Mouse (Mus musculus) megakaryocyte, embryonic 14.5 days (primary cell): ENCODE measurements around the gene Defb10. TPM values are rescaled to one million over a fixed set of nuclear protein-coding genes. Genes with fewer than 3 reads are reported as not detected.
"Not testable (repeated sequence)": the region's sequence is repeated elsewhere in the genome, so short reads cannot be mapped to it uniquely, and the experiment has no call there.

ENCODE experiments used
- H3K27me3 ChIP-seq: replicated peaks from 2 replicates; pipeline ENCODE3; 2012; ENCODE audit warnings: inconsistent platforms
- H3K36me3 ChIP-seq: replicated peaks from 2 replicates; pipeline ENCODE3; 2012; ENCODE audit warnings: low read length, inconsistent platforms, mixed read lengths
- H3K4me1 ChIP-seq: 2 replicates; pipeline ENCODE4 v1.6.1; 2012; ENCODE audit warnings: inconsistent platforms
- H3K4me3 ChIP-seq: replicated peaks from 2 replicates; pipeline ENCODE3; 2012; ENCODE audit warnings: moderate library complexity, mild to moderate bottlenecking, inconsistent platforms
- H3K9me3 ChIP-seq: 2 replicates; pipeline ENCODE4 v1.6.1; 2012; ENCODE audit warnings: inconsistent platforms
- polyA plus RNA-seq: library from polyadenylated mRNA; stranded (reverse); fragments of >175 nt; gene quantifications from 2 replicates; pipeline ENCODE4 v1.2.3, GENCODE M21; 2012; ENCODE audit warnings: low replicate concordance; ENCODE audit not compliant: insufficient read depth

The Defb10 gene
- polyA plus RNA-seq, result not detected in 2 replicates

- not testable (repeated sequence) for H3K27me3 ChIP-seq, H3K4me3 ChIP-seq, H3K36me3 ChIP-seq, H3K4me1 ChIP-seq, H3K9me3 ChIP-seq
Observed at GRCm38 (mm10) chr8:21858586-21858985, at the start of gene Defb10. Gene Defb10, plus strand, starts transcription at chr8:21858901.

GRCm38 (mm10) chr8:21885321-21885720 is 26.6 kb downstream of the Defb10 start, which contains the start of gene Defb9:
Gene Defb9, minus strand, starts transcription at chr8:21885421.
- not testable (repeated sequence) for H3K27me3 ChIP-seq, H3K9me3 ChIP-seq, H3K4me3 ChIP-seq, H3K4me1 ChIP-seq, H3K36me3 ChIP-seq

- H3K4me3 ChIP-seq, H3K9me3 ChIP-seq, H3K4me1 ChIP-seq, H3K27me3 ChIP-seq, H3K36me3 ChIP-seq: not testable (repeated sequence)
Observed at GRCm38 (mm10) chr8:21906290-21906689, 47.6 kb downstream of the Defb10 start, which contains the start of gene Defb11. Gene Defb11, minus strand, starts transcription at chr8:21906412.

Other genes with a start within 250 kb of the Defb10 start
- gene Defa26, start 240.7 kb upstream of the Defb10 start, polyA plus RNA-seq, result not detected in 2 replicates
- gene Defa17, start 203.1 kb upstream of the Defb10 start, polyA plus RNA-seq, result not detected in 2 replicates
- gene Defa34, start 193.1 kb upstream of the Defb10 start, polyA plus RNA-seq, result not detected in 2 replicates
- gene AY761184, start 155.3 kb upstream of the Defb10 start, polyA plus RNA-seq, result not detected in 2 replicates
- not detected in 2 replicates for gene Defa24, start 124.4 kb upstream of the Defb10 start, polyA plus RNA-seq
- not detected in 2 replicates for gene Defb50, start 35.4 kb upstream of the Defb10 start, polyA plus RNA-seq
- gene Defb2, start 19.0 kb upstream of the Defb10 start, polyA plus RNA-seq, result not detected in 2 replicates
- gene Defb9, start 26.5 kb downstream of the Defb10 start, polyA plus RNA-seq, result not detected in 2 replicates
- gene Defb11, start 47.5 kb downstream of the Defb10 start, polyA plus RNA-seq, result not detected in 2 replicates
- gene Defb15, start 73.8 kb downstream of the Defb10 start, polyA plus RNA-seq, result not detected in 2 replicates
- gene Defb35, start 79.5 kb downstream of the Defb10 start, polyA plus RNA-seq, result not detected in 2 replicates
- not detected in 2 replicates for gene Defb13, start 87.9 kb downstream of the Defb10 start, polyA plus RNA-seq
- gene Fam90a1a, start 99.8 kb downstream of the Defb10 start, polyA plus RNA-seq, result not detected in 2 replicates
- 4.5 TPM in 1 of 2 replicates, not detected in the other for gene Ccdc70, start 110.9 kb downstream of the Defb10 start, polyA plus RNA-seq
- 0.08 TPM in 1 of 2 replicates, not detected in the other for gene Atp7b, start 201.4 kb downstream of the Defb10 start, polyA plus RNA-seq
- 0.22 TPM in 1 of 2 replicates, not detected in the other for gene Alg11, start 201.8 kb downstream of the Defb10 start, polyA plus RNA-seq